Mouse (Mus musculus) megakaryocyte, embryonic 14.5 days (primary cell): ENCODE data around the gene Oaz1.

Experiments used
- FLI1 ChIP-seq: IDR thresholded peaks from 2 replicates; pipeline ENCODE4 v1.6.1; 2012; ENCODE audit warnings: low read length, inconsistent platforms, mixed read lengths
- GATA1 ChIP-seq: IDR thresholded peaks from 3 replicates; pipeline ENCODE4 v1.6.1; 2012; ENCODE audit warnings: mixed read lengths, low read length, inconsistent platforms, borderline replicate concordance

GRCm38 (mm10) chr10:80824827-80825226 is 1.6 kb upstream of the Oaz1 start:
- no peak for TF ChIP-seq FLI1
- no peak for TF ChIP-seq GATA1
